Mouse (Mus musculus) small intestine, adult 2 months (tissue): ENCODE data around the gene Cdk12.

ENCODE experiments used
- CTCF ChIP-seq: fragments of 200-500 bp; IDR thresholded peaks from 2 replicates; pipeline ENCODE4 v1.5.1; 2012; ENCODE audit warnings: low read depth, mild to moderate bottlenecking, control low read depth, inconsistent platforms, low read length, moderate library complexity, mixed read lengths; ENCODE audit not compliant: insufficient replicate concordance, insufficient read length; ENCODE audit errors: extremely low read depth
- POLR2A ChIP-seq: fragments of 200-500 bp; IDR thresholded peaks from 2 replicates; pipeline ENCODE4 v1.6.1; 2012; ENCODE audit warnings: low read depth, mild to moderate bottlenecking, control low read depth, inconsistent platforms, low read length, moderate library complexity

DNA sequence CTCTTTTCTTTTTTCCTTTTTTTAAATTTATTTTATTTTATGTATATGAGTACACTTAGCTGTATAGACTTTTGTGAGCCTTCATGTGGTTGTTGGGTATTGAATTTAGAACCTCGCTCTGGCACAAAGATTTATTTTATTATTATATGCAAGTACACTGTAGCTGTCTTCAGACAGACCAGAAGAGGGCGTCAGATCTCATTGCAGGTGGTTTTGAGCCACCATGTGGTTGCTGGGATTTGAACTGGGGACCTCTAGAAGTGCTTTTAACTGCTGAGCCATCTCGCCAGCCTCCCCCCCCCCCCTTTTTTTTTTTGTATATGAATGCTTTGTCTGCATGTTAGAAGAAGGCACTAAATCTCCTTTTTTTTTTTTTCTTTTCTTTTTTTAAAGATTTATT, 35.6 kb downstream of the Cdk12 start:
- TF ChIP-seq CTCF (no peak), POLR2A (no peak)
